Mouse (Mus musculus) embryonic facial prominence, embryonic 15.5 days (tissue): ENCODE data around the gene Numbl. TPM values are rescaled to one million over a fixed set of nuclear protein-coding genes. Genes with fewer than 3 reads are reported as not detected.

ENCODE experiments used
- ATAC-seq: fragments of 200-750 bp; cut with Nextera tagmentation; 2 replicates; pipeline ENCODE4 v1.8.0; 2017; ENCODE audit warnings: low read depth, moderate TSS enrichment; ENCODE audit not compliant: insufficient number of reproducible peaks, low FRiP score, low TSS enrichment
- H3K27ac ChIP-seq: fragments of 300-500 bp; sonication (generic); replicated peaks from 2 replicates; pipeline ENCODE4 v1.5.1; 2015; ENCODE audit warnings: mild to moderate bottlenecking, inconsistent platforms
- H3K27me3 ChIP-seq: fragments of 300-500 bp; sonication (generic); 2 replicates; pipeline ENCODE4 v1.6.1; 2015; ENCODE audit warnings: inconsistent platforms
- H3K36me3 ChIP-seq: fragments of 300-500 bp; sonication (generic); 2 replicates; pipeline ENCODE4 v1.6.1; 2015; ENCODE audit warnings: mild to moderate bottlenecking, inconsistent platforms
- H3K4me1 ChIP-seq: fragments of 300-500 bp; sonication (generic); 2 replicates; pipeline ENCODE4 v1.6.1; 2015; ENCODE audit warnings: inconsistent platforms
- H3K4me2 ChIP-seq: fragments of 300-500 bp; sonication (generic); replicated peaks from 2 replicates; pipeline ENCODE4 v1.6.1; 2015; ENCODE audit warnings: mild to moderate bottlenecking, inconsistent platforms
- H3K4me3 ChIP-seq: fragments of 300-500 bp; sonication (generic); replicated peaks from 2 replicates; pipeline ENCODE4 v1.5.1; 2015; ENCODE audit warnings: mild to moderate bottlenecking, inconsistent platforms
- H3K9ac ChIP-seq: fragments of 300-500 bp; sonication (generic); 2 replicates; pipeline ENCODE4 v1.6.1; 2015; ENCODE audit warnings: inconsistent platforms
- H3K9me3 ChIP-seq: fragments of 300-500 bp; sonication (generic); replicated peaks from 2 replicates; pipeline ENCODE4 v1.6.1; 2016; ENCODE audit warnings: inconsistent platforms
- WGBS: fragments of 180-500 bp; shearing (Covaris S2); methylation state at CpG from one replicate; pipeline ENCODE4 v1.1.7; 2015; 5-methylcytosine and 5-hydroxymethylcytosine counted together
- polyA plus RNA-seq: library from polyadenylated mRNA; unstranded; fragments of >200 nt; fragmentation: Nextera tagmentation; extraction: Ambion mirVana; gene quantifications from 2 replicates; pipeline ENCODE4 v1.2.1, GENCODE M21; 2015

Gene Numbl
- polyA plus RNA-seq, 1 experiment from 2014 or later, result 48.7 TPM

DNA sequence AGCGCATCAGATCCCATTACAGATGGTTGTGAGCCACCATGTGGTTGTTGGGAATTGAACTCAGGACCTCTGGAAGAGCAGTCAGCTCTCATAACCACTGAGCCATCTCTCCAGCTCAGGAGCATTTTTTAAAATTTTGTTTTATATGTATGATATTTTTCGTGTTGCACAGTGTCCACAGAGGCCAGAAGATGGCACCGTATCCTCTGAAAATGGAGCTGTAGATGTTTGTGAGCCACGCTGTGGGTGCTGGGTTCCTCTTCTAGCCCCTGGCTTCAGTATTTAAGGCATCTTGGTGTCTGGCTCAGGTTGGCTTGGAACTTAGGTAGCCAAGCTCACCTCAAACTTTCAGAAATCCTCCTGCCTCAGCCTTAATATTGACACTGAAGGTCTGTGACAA is 38.3 kb downstream of the Numbl start:
- Histone ChIP-seq H3K27ac (no peak overlapping the region), H3K27me3 (no peaks in the 10 kb centered on the region), H3K9me3 (no peaks in the 10 kb centered on the region), H3K4me2 (no peak overlapping the region), H3K9ac (no peak overlapping the region), H3K4me3 (no peak overlapping the region), H3K36me3 (no peaks in the 10 kb centered on the region), H3K4me1 (peaks cover 12% of the 10 kb centered on the region)
- WGBS, result 90% methylated on average over 4 of the region's 4 CpGs
- ATAC-seq, result no peak

- Histone ChIP-seq H3K27me3 (0 out of 2 replicates have a peak, but pooled peaks cover 2% of the 10 kb centered on the region), H3K9me3 (no peaks in the 10 kb centered on the region), H3K4me3 (no peak overlapping the region), H3K4me2 (no peak overlapping the region), H3K36me3 (no peaks in the 10 kb centered on the region), H3K4me1 (peaks cover 6% of the 10 kb centered on the region; the same call in 1 of the 2 replicates), H3K27ac (no peak overlapping the region), H3K9ac (no peak overlapping the region)
- no peak for ATAC-seq
- WGBS, result 68% methylated on average over 16 of the region's 16 CpGs
Measured at GRCm38 (mm10) chr7:27298033-27298610, 39.9 kb downstream of the Numbl start.

GRCm38 (mm10) chr7:27298816-27299215 is 40.6 kb downstream of the Numbl start:
- Histone ChIP-seq H3K4me1 (peaks cover 6% of the 10 kb centered on the region; the same call in 1 of the 2 replicates), H3K27me3 (0 out of 2 replicates have a peak, but pooled peaks cover 2% of the 10 kb centered on the region), H3K4me2 (no peak overlapping the region), H3K27ac (no peak overlapping the region), H3K36me3 (no peaks in the 10 kb centered on the region), H3K4me3 (no peak overlapping the region), H3K9ac (no peak overlapping the region), H3K9me3 (no peaks in the 10 kb centered on the region)
- no peak for ATAC-seq
- WGBS, result 77% methylated on average over 6 of the region's 6 CpGs

DNA sequence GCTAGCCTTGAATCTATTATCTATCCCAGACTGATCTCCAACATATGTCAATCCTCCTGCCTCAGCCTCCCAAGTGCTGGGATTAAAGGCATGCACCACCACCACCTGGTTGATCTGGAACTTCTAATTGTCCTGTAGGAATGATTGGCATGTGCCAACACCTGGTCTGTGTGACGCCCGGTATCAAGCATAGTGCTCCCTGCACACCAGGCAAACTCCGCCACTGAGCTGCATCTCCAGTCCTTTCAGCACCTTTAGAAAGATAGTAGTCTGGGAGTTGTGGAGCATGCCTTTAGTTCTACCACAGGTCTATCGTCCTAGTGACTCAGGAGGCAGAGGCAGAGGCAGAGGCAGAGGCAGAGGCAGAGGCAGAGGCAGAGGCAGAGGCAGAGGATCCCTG is 42.1 kb downstream of the Numbl start:
- H3K9me3 ChIP-seq, result no peaks in the 10 kb centered on the region
- H3K4me1 ChIP-seq, result peaks cover 6% of the 10 kb centered on the region; the same call in 1 of the 2 replicates
- H3K9ac ChIP-seq, result no peak overlapping the region
- H3K27me3 ChIP-seq, result 0 out of 2 replicates have a peak, but pooled peaks cover 2% of the 10 kb centered on the region
- no peaks in the 10 kb centered on the region for H3K36me3 ChIP-seq
- no peak overlapping the region for H3K27ac ChIP-seq
- H3K4me2 ChIP-seq, result no peak overlapping the region
- WGBS, result 86% methylated on average over 4 of the region's 4 CpGs
- no peak overlapping the region for H3K4me3 ChIP-seq
- no peak for ATAC-seq

GRCm38 (mm10) chr7:27300801-27301200 is 42.6 kb downstream of the Numbl start:
- H3K36me3 ChIP-seq, result no peaks in the 10 kb centered on the region
- H3K4me1 ChIP-seq, result peaks cover 6% of the 10 kb centered on the region; the same call in 1 of the 2 replicates
- 0 out of 2 replicates have a peak, but pooled peaks cover 2% of the 10 kb centered on the region for H3K27me3 ChIP-seq
- no peak overlapping the region for H3K4me2 ChIP-seq
- no peak overlapping the region for H3K27ac ChIP-seq
- ATAC-seq, result no peak
- no peaks in the 10 kb centered on the region for H3K9me3 ChIP-seq
- H3K9ac ChIP-seq, result no peak overlapping the region
- WGBS, result 77% methylated on average over 5 of the region's 5 CpGs
- H3K4me3 ChIP-seq, result no peak overlapping the region

- H3K9me3 ChIP-seq, result no peaks in the 10 kb centered on the region
- no peak for ATAC-seq
- H3K27me3 ChIP-seq, result 0 out of 2 replicates have a peak, but pooled peaks cover 2% of the 10 kb centered on the region
- H3K4me1 ChIP-seq, result peaks cover 6% of the 10 kb centered on the region; the same call in 1 of the 2 replicates
- no peak overlapping the region for H3K9ac ChIP-seq
- no peak overlapping the region for H3K27ac ChIP-seq
- no peak overlapping the region for H3K4me2 ChIP-seq
- H3K36me3 ChIP-seq, result 0 out of 2 replicates have a peak, but pooled peaks cover 4% of the 10 kb centered on the region
- WGBS, result 5% methylated on average over 11 of the region's 11 CpGs
- H3K4me3 ChIP-seq, result no peak overlapping the region
Measured at GRCm38 (mm10) chr7:27302172-27302571, 43.9 kb downstream of the Numbl start.

- Histone ChIP-seq H3K27ac (no peak overlapping the region), H3K4me3 (no peak overlapping the region), H3K4me1 (peaks cover 13% of the 10 kb centered on the region), H3K9me3 (no peaks in the 10 kb centered on the region), H3K4me2 (no peak overlapping the region), H3K27me3 (0 out of 2 replicates have a peak, but pooled peaks cover 2% of the 10 kb centered on the region), H3K9ac (no peak overlapping the region), H3K36me3 (0 out of 2 replicates have a peak, but pooled peaks cover 8% of the 10 kb centered on the region)
- WGBS, result 83% methylated on average over 17 of the region's 17 CpGs
- ATAC-seq, result no peak
Measured at GRCm38 (mm10) chr7:27305091-27305730, 47.0 kb downstream of the Numbl start.

GRCm38 (mm10) chr7:27306161-27307160 is 48.2 kb downstream of the Numbl start:
- H3K4me1 ChIP-seq, result peaks cover 17% of the 10 kb centered on the region
- 0 out of 2 replicates have a peak, but pooled peaks cover 8% of the 10 kb centered on the region for H3K36me3 ChIP-seq
- no peak for ATAC-seq
- H3K27me3 ChIP-seq, result peaks cover 7% of the 10 kb centered on the region; the same call in 1 of the 2 replicates
- H3K9me3 ChIP-seq, result no peaks in the 10 kb centered on the region
- WGBS, result 74% methylated on average over 24 of the region's 24 CpGs
- no peak overlapping the region for H3K4me3 ChIP-seq
- H3K27ac ChIP-seq, result no peak overlapping the region
- no peak overlapping the region for H3K4me2 ChIP-seq
- H3K9ac ChIP-seq, result no peak overlapping the region

GRCm38 (mm10) chr7:27307551-27307950 is 49.3 kb downstream of the Numbl start:
- Histone ChIP-seq H3K9ac (no peak overlapping the region), H3K4me1 (peaks cover 14% of the 10 kb centered on the region), H3K9me3 (no peaks in the 10 kb centered on the region), H3K4me3 (no peak overlapping the region), H3K36me3 (0 out of 2 replicates have a peak, but pooled peaks cover 8% of the 10 kb centered on the region), H3K4me2 (no peak overlapping the region), H3K27me3 (peaks cover 5% of the 10 kb centered on the region; the same call in 1 of the 2 replicates), H3K27ac (no peak overlapping the region)
- ATAC-seq, result no peak
- 61% methylated on average over 9 of the region's 9 CpGs for WGBS

GRCm38 (mm10) chr7:27308821-27309549 is 50.8 kb downstream of the Numbl start:
- H3K4me1 ChIP-seq, result peaks cover 14% of the 10 kb centered on the region
- H3K4me3 ChIP-seq, result peak overlapping the region; percentile 29
- H3K9me3 ChIP-seq, result peaks cover 7% of the 10 kb centered on the region; the same call in 1 of the 2 replicates
- peak overlapping the region; percentile 46 for H3K4me2 ChIP-seq
- no peak for ATAC-seq
- peaks cover 5% of the 10 kb centered on the region; the same call in 1 of the 2 replicates for H3K27me3 ChIP-seq
- peak overlapping the region; percentile 40; the same call in 1 of the 2 replicates for H3K27ac ChIP-seq
- no peak overlapping the region for H3K9ac ChIP-seq
- H3K36me3 ChIP-seq, result peaks cover 21% of the 10 kb centered on the region
- 8% methylated on average over 28 of the region's 28 CpGs for WGBS
